Mouse (Mus musculus) myocyte (in vitro differentiated cells): ENCODE measurements around the gene Iqgap3.

Experiments
- CEBPB ChIP-seq: IDR thresholded peaks from 2 replicates; pipeline ENCODE4 v1.6.1; 2011; ENCODE audit warnings: mild to moderate bottlenecking, moderate library complexity; ENCODE audit not compliant: poor library complexity, insufficient read depth, severe bottlenecking
- E2F4 ChIP-seq: IDR thresholded peaks from one replicate; pipeline ENCODE4 v1.6.1; 2011; ENCODE audit warnings: mild to moderate bottlenecking, control low read depth, moderate library complexity; ENCODE audit not compliant: insufficient read depth
- MYOD1 ChIP-seq, 3 experiments: IDR thresholded peaks; one replicate each; pipeline ENCODE4 v1.6.1; 2011; ENCODE audit warnings: control low read depth in 2 of 3, low read depth in 2 of 3, mild to moderate bottlenecking in 2 of 3, moderate library complexity in 1 of 3; ENCODE audit not compliant: insufficient read length in 2 of 3, control insufficient read depth in 1 of 3
- MYOG ChIP-seq, 3 experiments: IDR thresholded peaks; one replicate each; pipeline ENCODE4 v1.6.1; 2011; ENCODE audit warnings: control low read depth in 2 of 3, low read depth in 2 of 3, mild to moderate bottlenecking in 2 of 3; ENCODE audit not compliant: insufficient read length in 2 of 3, control insufficient read depth in 1 of 3, insufficient read depth in 1 of 3
- POLR2A ChIP-seq: IDR thresholded peaks from one replicate; pipeline ENCODE4 v1.6.1; 2011; ENCODE audit warnings: low read depth, mild to moderate bottlenecking, control low read depth, moderate library complexity; ENCODE audit not compliant: insufficient read length
- POLR2AphosphoS2 ChIP-seq: IDR thresholded peaks from one replicate; pipeline ENCODE4 v1.6.1; 2011; ENCODE audit warnings: low read depth, control low read depth; ENCODE audit not compliant: insufficient read length
- REST ChIP-seq: IDR thresholded peaks from one replicate; pipeline ENCODE4 v1.6.1; 2011; ENCODE audit warnings: mild to moderate bottlenecking, control low read depth, moderate library complexity; ENCODE audit not compliant: insufficient read depth, insufficient read length
- SRF ChIP-seq: IDR thresholded peaks from one replicate; pipeline ENCODE4 v1.6.1; 2011; ENCODE audit warnings: low read depth; ENCODE audit not compliant: control insufficient read depth, insufficient read length
- TCF12 ChIP-seq: IDR thresholded peaks from one replicate; pipeline ENCODE4 v1.6.1; 2011; ENCODE audit warnings: mild to moderate bottlenecking, control low read depth; ENCODE audit not compliant: poor library complexity, insufficient read depth, severe bottlenecking
- USF1 ChIP-seq: IDR thresholded peaks from one replicate; pipeline ENCODE4 v1.6.1; 2011; ENCODE audit warnings: low read depth, mild to moderate bottlenecking, control low read depth, moderate library complexity

- TF ChIP-seq USF1 = peak; percentile 63
- peak; percentile 99 for TF ChIP-seq E2F4
- TF ChIP-seq POLR2A = peak; percentile 65
- no peak for TF ChIP-seq CEBPB
- TF ChIP-seq MYOG (IDR thresholded peaks at IDR 0.05; ENCODE audit: control insufficient read depth in 1 of 3, insufficient read depth in 1 of 3, insufficient read length in 2 of 3, low read depth in 2 of 3) = peak in 1 of 3 experiments; percentile 30
- no peak for TF ChIP-seq TCF12
- TF ChIP-seq POLR2AphosphoS2 = peak; percentile 50
- no peak for TF ChIP-seq MYOD1 (IDR thresholded peaks at IDR 0.05; ENCODE audit: control insufficient read depth in 1 of 3, insufficient read length in 2 of 3, low read depth in 2 of 3)
- no peak for TF ChIP-seq REST
- no peak for TF ChIP-seq SRF
Measured at GRCm38 (mm10) chr3:88081345-88082223, at the start of gene Iqgap3.
